Mouse (Mus musculus) heart, postnatal 0 days (tissue): ENCODE data around the gene Slc25a41.

Experiments
- CTCF ChIP-seq: IDR thresholded peaks from 2 replicates; pipeline ENCODE4 v1.5.1; 2016; ENCODE audit warnings: antibody characterized with exemption, control low read depth, low read depth
- EP300 ChIP-seq: IDR thresholded peaks from 2 replicates; pipeline ENCODE4 v1.6.1; 2016; ENCODE audit warnings: antibody characterized with exemption, low read depth

GRCm38 (mm10) chr17:57078336-57078735 is 36.9 kb upstream of the Slc25a41 start, which contains the start of gene Dennd1c:
- no peak for TF ChIP-seq EP300
- no peak for TF ChIP-seq CTCF
